Mouse (Mus musculus) G1E-ER4 (cell line): ENCODE measurements around the gene Dennd5a. TPM values are rescaled to one million over a fixed set of nuclear protein-coding genes. Genes with fewer than 3 reads are reported as not detected.
"Not testable (repeated sequence)": the region's sequence is repeated elsewhere in the genome, so short reads cannot be mapped to it uniquely, and the experiment has no call there.

Experiments
- GATA1 ChIP-seq: IDR thresholded peaks from one replicate; pipeline ENCODE4 v1.8.0; 2012; ENCODE audit warnings: low read length, inconsistent platforms
- polyA plus RNA-seq: library from polyadenylated mRNA; stranded (reverse); fragments of >175 nt; gene quantifications from 2 replicates; pipeline ENCODE4 v1.2.3, GENCODE M21; 2012

Gene Dennd5a
- 8.8 and 9.2 TPM in 2 replicates for polyA plus RNA-seq

- TF ChIP-seq GATA1, result no peak
These were observed at the start of gene Dennd5a for GRCm38 (mm10) chr7:109959716-109960612. Dennd5a (minus strand) TSS chr7:109960470.

GRCm38 (mm10) chr7:110009084-110009483 is 48.8 kb upstream of the Dennd5a start:
- no peak for TF ChIP-seq GATA1

- TF ChIP-seq GATA1, result no peak
These were observed 48.2 kb upstream of the Dennd5a start for GRCm38 (mm10) chr7:110008513-110008912.

- TF ChIP-seq GATA1, result no peak
These were observed 46.4 kb upstream of the Dennd5a start for GRCm38 (mm10) chr7:110006471-110007195.

GRCm38 (mm10) chr7:110005976-110006375 is 45.7 kb upstream of the Dennd5a start:
- no peak for TF ChIP-seq GATA1

DNA sequence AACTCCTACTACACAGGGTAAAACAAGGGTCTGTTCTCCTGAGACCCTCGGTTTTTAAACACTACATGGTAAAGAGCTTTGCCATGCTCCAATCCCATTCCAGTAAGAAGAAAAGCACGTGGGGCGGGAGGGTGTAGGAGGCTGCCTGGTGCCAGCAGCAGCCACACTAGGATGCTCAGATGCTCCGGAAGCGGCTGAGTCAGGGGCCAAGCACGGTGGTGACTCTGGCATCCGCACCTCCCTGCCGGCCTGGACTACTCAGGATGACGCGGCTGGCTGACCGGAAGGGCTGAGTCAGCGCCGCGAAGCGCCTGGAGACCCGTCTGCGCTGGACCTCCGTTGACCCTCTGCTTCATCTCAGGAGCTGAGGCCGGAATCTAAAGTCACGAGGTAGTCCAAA is 42.7 kb upstream of the Dennd5a start:
- TF ChIP-seq GATA1, result no peak

DNA sequence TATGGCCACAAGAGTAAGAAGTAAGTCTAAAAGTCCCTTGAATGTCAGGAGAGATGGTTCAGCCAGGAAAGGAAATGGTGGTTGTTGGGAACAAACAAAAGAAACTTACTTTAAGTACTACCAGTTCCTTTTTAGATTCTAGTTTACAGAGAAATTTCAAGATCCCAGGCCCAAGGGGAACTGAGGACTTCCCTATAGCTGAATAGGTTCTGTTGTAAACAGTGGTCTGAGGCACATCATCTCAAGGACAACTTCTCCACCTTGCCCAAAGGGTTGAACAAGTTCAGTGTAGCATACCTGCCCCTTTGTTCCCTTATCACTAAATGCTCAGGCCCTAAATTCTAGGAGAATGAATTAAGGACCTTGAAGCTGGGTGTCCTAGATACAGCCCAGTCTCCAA is 41.8 kb upstream of the Dennd5a start:
- TF ChIP-seq GATA1, result no peak

DNA sequence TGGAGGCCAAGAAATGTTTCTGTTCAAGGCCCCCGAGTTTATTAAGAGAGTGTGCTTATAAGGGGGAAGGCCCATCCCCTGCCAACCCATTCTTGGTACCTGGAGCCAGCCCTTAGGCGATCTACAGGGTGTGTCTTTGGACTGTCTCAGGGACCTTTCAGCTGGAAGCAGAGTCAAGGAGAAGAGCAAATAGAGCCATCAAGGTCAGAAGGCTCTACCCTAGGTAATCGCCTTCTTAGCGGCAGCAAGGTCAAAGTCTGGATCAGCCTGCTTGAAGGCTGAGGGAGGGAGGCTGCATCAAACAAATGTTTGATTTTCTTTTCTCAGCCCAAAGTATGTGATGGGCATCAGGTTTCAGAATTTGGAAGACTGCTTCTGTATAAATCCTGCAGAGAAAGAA is 38.1 kb upstream of the Dennd5a start:
- TF ChIP-seq GATA1, result no peak

- TF ChIP-seq GATA1, result no peak
These were observed 33.1 kb upstream of the Dennd5a start for GRCm38 (mm10) chr7:109993157-109993959.

GRCm38 (mm10) chr7:109991286-109991685 is 31.0 kb upstream of the Dennd5a start:
- no peak for TF ChIP-seq GATA1

- TF ChIP-seq GATA1, result not testable (repeated sequence)
These were observed 26.5 kb upstream of the Dennd5a start, which contains the start of gene Tmem41b for GRCm38 (mm10) chr7:109986775-109987174. Tmem41b (minus strand) TSS chr7:109986929.

DNA sequence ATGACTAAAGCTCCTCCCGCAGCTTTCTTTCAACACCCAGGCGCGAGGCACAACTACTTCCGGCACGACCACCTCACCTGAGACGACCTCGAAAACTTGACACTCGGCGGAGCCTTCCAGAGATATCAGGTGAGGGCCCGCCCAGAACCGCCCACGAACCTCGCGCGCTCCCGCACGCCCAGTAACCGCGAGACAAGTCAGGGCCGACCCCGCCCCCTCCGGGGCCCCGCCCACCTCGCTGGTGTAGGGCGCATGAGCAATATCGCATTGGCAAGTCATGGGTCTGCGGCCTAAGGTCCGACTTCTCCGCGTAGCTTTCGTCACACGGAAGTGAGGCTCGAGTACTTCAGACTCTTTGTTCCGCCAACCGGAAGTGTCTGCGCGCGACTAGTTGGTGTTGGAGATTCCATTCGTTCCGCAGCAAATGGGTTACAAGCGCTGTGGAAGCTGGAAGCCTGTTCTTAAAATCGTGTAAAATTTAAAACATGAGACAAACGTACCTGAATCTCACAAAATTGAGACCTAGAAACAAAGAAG is 25.9 kb upstream of the Dennd5a start:
- TF ChIP-seq GATA1, result no peak

- TF ChIP-seq GATA1, result no peak
These were observed 25.4 kb upstream of the Dennd5a start for GRCm38 (mm10) chr7:109985661-109986132.

- no peak for TF ChIP-seq GATA1
These were observed 15.9 kb upstream of the Dennd5a start for GRCm38 (mm10) chr7:109975966-109976715.

- TF ChIP-seq GATA1, result no peak
These were observed 9.3 kb upstream of the Dennd5a start for GRCm38 (mm10) chr7:109969542-109969941.
